Mouse (Mus musculus) hindbrain, embryonic 10.5 days (tissue): ENCODE results near the gene Serpina3b. TPM values are rescaled to one million over a fixed set of nuclear protein-coding genes. Genes with fewer than 3 reads are reported as not detected.
"Not testable (repeated sequence)": the region's sequence is repeated elsewhere in the genome, so short reads cannot be mapped to it uniquely, and the experiment has no call there.

Experiments
- DNase-seq: peaks from one replicate; pipeline ENCODE4 v3.0.0-alpha.2; 2017; ENCODE audit warnings: low spot score
- H3K27ac ChIP-seq: fragments of 300-500 bp; sonication (generic); 2 replicates; pipeline ENCODE4 v1.5.1; 2016; ENCODE audit warnings: mild to moderate bottlenecking, moderate library complexity
- H3K27me3 ChIP-seq: fragments of 300-500 bp; sonication (generic); 2 replicates; pipeline ENCODE4 v1.6.1; 2016; ENCODE audit warnings: mild to moderate bottlenecking; ENCODE audit not compliant: poor library complexity, insufficient read depth, severe bottlenecking
- H3K36me3 ChIP-seq: fragments of 300-500 bp; sonication (generic); 2 replicates; pipeline ENCODE4 v1.6.1; 2016; ENCODE audit warnings: mild to moderate bottlenecking, moderate library complexity
- H3K4me1 ChIP-seq: fragments of 300-500 bp; sonication (generic); replicated peaks from 2 replicates; pipeline ENCODE4 v1.6.1; 2016; ENCODE audit warnings: mild to moderate bottlenecking
- H3K4me3 ChIP-seq: fragments of 300-500 bp; sonication (generic); 2 replicates; pipeline ENCODE4 v1.5.1; 2016; ENCODE audit warnings: mild to moderate bottlenecking, moderate library complexity
- H3K9me3 ChIP-seq: fragments of 300-500 bp; sonication (generic); 2 replicates; pipeline ENCODE4 v1.6.1; 2016; ENCODE audit warnings: mild to moderate bottlenecking, moderate library complexity
- WGBS: fragments of 180-500 bp; shearing (Covaris S2); methylation state at CpG from one replicate; pipeline ENCODE4 v1.1.7; 2016; 5-methylcytosine and 5-hydroxymethylcytosine counted together
- polyA plus RNA-seq: library from polyadenylated mRNA; unstranded; fragments of >200 nt; fragmentation: Nextera tagmentation; extraction: Ambion mirVana; gene quantifications from 2 replicates; pipeline ENCODE4 v1.2.1, GENCODE M21; 2016

The Serpina3b gene
- not detected in 2 replicates for polyA plus RNA-seq

DNA sequence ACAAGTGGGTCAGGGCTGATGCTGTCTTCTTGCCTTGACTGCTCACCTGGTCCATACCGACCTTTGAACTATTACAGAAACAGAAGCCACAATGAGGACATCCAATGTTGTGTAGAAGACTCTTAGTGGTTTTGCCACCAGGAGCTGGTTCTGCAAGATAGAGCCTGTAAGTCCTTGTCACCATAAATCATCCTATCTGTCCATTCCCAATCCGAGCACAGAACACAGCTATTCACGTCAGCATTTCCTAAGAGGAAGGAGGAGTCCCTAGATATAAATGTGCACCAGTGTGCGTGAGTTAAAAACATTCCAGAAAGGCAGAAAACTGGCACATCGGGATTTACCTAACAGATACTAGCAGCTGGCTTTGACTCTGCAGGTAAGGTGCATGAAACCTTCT, at the start of gene Serpina3b:
Serpina3b (plus strand) TSS at position 301 of the 400 bp plus-strand sequence.
- no peak for DNase-seq
- H3K27ac ChIP-seq, result no peak within 1 kb of the TSS
- WGBS, result 90% methylated on average over 5 of the region's 5 CpGs
- H3K27me3 ChIP-seq, result no peaks in the 10 kb centered on the region
- no peaks in the 10 kb centered on the region; the same call in 1 of the 2 replicates for H3K4me1 ChIP-seq
- H3K36me3 ChIP-seq, result no peaks in the 10 kb centered on the region
- no peaks in the 10 kb centered on the region for H3K9me3 ChIP-seq
- no peak within 1 kb of the TSS for H3K4me3 ChIP-seq

DNA sequence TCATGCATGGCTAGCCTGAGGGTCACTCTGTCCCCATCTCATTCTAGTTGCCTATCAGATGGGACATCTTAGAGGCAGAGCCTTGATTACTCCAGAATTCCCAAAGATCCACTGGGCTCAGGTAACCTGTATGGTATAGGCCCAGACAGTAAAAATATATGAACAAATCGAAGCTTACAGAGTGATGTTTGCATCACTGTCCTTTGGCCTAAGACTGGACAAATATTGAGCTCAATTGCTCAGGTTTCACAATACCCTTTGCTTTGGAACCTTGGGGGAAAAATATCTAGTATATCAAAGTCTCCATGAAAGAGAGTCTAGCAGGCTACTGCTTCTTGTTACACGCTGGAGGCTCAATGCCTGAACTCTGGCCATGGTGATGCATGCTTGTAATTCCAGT, 37.7 kb upstream of the Serpina3b start:
- Histone ChIP-seq H3K4me3 (no peak overlapping the region), H3K36me3 (no peaks in the 10 kb centered on the region), H3K27ac (no peak overlapping the region), H3K27me3 (no peaks in the 10 kb centered on the region), H3K4me1 (no peaks in the 10 kb centered on the region), H3K9me3 (no peaks in the 10 kb centered on the region)
- DNase-seq, result no peak
- WGBS, result 80% methylated on average over 2 of the region's 2 CpGs

DNA sequence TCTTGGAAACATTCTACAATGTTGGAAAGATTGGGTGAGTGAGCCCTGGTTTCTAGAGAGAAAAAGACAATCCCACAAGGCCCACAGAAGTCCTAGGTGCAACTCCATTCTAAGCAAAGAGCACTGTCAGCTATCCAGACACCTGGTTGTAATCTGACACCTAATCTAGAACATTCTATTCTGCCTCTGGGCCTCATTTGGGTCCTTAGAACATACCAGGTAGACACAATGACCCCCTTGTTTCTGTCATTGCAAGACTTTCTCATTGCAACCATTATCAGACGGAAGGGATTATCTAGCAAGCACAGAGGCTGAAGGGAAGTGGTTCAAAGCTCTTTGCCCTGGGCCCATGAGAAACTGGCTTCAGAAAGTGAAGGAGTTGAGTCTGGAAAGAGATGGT, 36.5 kb upstream of the Serpina3b start:
- Histone ChIP-seq H3K27me3 (no peaks in the 10 kb centered on the region), H3K36me3 (no peaks in the 10 kb centered on the region), H3K4me3 (no peak overlapping the region), H3K27ac (no peak overlapping the region), H3K4me1 (no peaks in the 10 kb centered on the region), H3K9me3 (no peaks in the 10 kb centered on the region)
- DNase-seq, result no peak
- WGBS, result 81% methylated on average over 1 of the region's 1 CpGs

DNA sequence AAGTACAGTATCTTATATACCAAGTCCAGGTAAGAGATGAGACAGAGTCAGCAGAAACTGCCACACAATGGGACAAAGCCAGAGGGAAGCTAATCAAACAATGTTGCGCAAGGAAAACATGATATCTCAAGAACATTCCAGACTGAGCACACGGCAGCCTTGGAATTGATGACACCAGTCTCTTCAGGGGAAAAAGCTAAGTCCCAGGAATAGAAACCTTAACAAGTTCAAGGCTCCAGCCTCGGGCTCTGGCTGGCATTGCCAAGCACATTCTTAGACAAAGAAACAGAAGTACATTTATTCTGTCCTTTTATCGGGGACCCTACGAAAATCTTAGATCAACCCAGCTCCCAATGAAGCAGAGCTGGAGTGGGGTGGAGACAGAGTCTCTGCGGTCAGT, 27.0 kb upstream of the Serpina3b start, which contains the start of gene Serpina5:
Serpina5 (plus strand) TSS at position 346 of the 400 bp plus-strand sequence.
- Histone ChIP-seq H3K27ac (no peak within 1 kb of the TSS), H3K9me3 (no peaks in the 10 kb centered on the region), H3K27me3 (no peaks in the 10 kb centered on the region), H3K4me1 (no peaks in the 10 kb centered on the region), H3K4me3 (no peak within 1 kb of the TSS), H3K36me3 (no peaks in the 10 kb centered on the region)
- DNase-seq, result no peak
- WGBS, result 94% methylated on average over 6 of the region's 6 CpGs

DNA sequence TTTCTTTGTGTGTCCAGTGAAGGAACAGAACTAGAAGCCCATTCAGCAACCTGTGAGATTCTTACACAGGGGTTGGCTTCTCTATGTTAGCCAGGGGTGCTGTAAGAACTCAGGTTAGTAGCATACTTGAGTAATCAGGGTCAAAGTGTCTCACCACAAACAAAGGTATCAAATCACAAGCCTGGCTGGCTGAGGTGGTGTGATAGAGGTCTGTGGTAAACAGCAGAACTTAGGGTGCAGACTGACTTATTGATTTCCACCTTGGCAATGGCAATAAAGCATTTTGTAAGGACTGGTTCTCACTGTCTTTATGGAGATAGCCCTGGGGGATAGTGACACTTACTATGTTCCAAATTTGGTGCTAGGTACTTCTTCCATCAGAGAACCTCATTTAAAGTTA, 21.9 kb upstream of the Serpina3b start:
- no peak for DNase-seq
- no peaks in the 10 kb centered on the region for H3K27me3 ChIP-seq
- no peaks in the 10 kb centered on the region for H3K4me1 ChIP-seq
- H3K27ac ChIP-seq, result no peak overlapping the region
- no peak overlapping the region for H3K4me3 ChIP-seq
- no peaks in the 10 kb centered on the region for H3K9me3 ChIP-seq
- H3K36me3 ChIP-seq, result no peaks in the 10 kb centered on the region

DNA sequence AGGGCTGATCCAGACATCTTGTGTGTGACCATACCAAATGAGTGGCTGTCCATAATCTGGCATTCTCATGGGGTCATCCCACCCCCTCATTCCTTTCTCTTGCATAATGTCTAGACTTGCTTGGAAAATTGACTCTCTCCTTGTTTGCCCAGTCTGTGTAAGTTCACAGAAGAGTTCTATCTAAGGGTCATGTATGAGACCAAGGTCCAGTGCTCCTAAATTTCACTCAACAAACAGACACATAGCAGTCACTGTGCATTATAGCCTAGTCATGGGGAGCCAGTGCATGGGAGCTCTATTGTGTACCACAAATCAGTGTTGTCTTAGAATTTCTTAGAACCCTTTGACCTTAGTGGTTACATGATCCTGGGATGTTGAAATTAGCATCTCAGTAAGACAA, 20.9 kb upstream of the Serpina3b start:
- Histone ChIP-seq H3K4me3 (no peak overlapping the region), H3K27me3 (no peaks in the 10 kb centered on the region), H3K4me1 (no peaks in the 10 kb centered on the region), H3K36me3 (no peaks in the 10 kb centered on the region), H3K9me3 (no peaks in the 10 kb centered on the region), H3K27ac (no peak overlapping the region)
- DNase-seq, result no peak

DNA sequence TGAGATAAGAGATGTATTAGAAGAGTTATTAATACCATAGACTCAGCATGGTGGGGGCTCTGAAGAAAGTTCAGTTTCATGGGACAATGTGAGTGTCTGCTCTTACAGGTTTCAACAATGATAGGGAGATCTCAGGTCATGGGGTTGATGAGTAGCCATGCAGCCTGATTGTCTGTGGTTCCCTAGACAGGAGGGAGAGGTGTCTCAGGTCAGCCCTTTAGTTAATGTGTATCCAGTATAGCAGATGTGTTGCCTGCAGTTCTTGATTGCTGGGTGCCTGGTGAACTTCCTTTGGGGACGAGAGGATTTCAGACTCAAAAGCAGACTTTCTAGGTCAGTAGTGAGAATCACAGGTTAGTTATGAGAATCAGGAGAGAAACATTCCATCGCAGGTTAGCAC, 19.3 kb upstream of the Serpina3b start:
- no peaks in the 10 kb centered on the region for H3K36me3 ChIP-seq
- no peaks in the 10 kb centered on the region for H3K27me3 ChIP-seq
- 87% methylated on average over 2 of the region's 2 CpGs for WGBS
- no peak overlapping the region for H3K27ac ChIP-seq
- H3K4me1 ChIP-seq, result no peaks in the 10 kb centered on the region
- no peak for DNase-seq
- H3K4me3 ChIP-seq, result no peak overlapping the region
- H3K9me3 ChIP-seq, result no peaks in the 10 kb centered on the region

DNA sequence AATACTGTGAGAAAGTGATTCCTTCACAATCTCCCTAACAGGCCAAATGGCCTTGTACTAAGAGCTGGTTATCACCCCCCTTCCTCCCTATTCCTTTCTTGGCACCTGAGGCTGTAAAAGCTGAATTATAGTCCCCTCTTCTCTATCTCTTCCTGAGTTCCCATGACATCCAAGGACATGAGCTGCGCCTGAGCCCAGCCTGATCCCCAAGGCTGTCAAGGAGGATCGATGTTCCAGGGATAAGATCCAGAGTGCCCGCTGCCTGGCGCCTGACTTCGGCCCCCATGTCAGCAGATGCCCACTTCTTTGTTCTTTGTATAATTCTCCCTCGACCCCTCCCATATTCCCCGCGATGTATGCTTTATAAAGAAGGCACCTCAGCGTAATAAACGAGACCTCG, 15.5 kb upstream of the Serpina3b start, which contains the start of gene Serpina3a:
Serpina3a (plus strand) TSS at position 392 of the 400 bp plus-strand sequence.
- not testable (repeated sequence) for H3K4me3 ChIP-seq, H3K9me3 ChIP-seq, H3K36me3 ChIP-seq, H3K4me1 ChIP-seq, H3K27me3 ChIP-seq, DNase-seq, H3K27ac ChIP-seq
- 88% methylated on average over 11 of the region's 11 CpGs for WGBS

DNA sequence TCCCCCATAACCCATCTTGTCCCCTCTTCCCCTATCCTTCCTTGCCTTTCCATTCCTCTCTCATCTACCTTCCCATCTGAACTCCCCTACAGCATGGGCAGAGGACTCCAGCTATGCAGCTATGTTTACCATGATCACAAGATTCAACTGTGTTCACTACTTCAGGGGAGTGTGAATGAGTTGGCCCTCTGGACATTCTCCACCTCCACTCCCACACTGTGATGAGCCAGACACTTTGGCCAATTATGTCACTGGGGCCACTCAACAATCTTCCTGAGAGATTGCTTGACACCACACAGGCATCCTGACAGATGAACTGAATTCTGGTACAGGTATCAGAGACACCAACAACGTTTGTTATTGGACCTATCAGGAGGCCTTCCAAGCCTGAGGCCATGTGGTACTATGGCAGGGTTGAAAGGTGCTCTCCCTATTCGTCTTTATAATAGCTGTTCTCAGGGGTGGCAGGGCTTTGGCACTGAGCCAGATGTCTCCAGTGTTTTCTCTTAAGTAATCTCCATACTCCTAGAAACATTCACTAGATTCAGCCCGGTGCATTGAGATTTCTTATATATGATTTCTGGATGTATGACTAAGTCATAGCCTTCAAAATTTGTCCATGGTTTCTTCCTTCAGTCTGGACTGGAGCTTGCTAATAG, 12.7 kb upstream of the Serpina3b start:
- Histone ChIP-seq H3K36me3 (no peaks in the 10 kb centered on the region), H3K9me3 (no peaks in the 10 kb centered on the region), H3K27ac (no peak overlapping the region), H3K27me3 (no peaks in the 10 kb centered on the region), H3K4me3 (no peak overlapping the region), H3K4me1 (no peaks in the 10 kb centered on the region)
- WGBS, result 75% methylated on average over 3 of the region's 3 CpGs
- no peak for DNase-seq

DNA sequence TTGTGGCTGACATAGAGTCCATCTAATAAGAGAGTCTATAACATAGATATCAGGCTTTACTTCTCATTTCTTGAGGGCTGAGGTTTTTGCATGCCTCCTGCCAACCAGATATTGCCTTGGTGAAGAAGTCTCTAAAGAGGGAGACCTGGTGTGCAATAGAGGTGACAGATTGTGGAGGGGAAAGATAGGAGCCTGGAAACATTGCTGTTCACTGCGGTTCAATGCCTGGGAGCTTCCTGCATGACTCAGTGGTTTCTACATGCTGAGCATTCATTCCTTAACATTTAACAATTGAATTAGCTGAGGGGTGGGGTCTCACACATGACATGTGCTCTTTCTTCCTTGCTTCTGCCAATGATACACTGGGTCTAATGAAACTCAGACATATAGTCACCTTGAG, 4.7 kb upstream of the Serpina3b start:
- Histone ChIP-seq H3K27me3 (no peaks in the 10 kb centered on the region), H3K4me3 (no peak overlapping the region), H3K36me3 (no peaks in the 10 kb centered on the region), H3K9me3 (no peaks in the 10 kb centered on the region), H3K27ac (no peak overlapping the region), H3K4me1 (no peaks in the 10 kb centered on the region; the same call in 1 of the 2 replicates)
- DNase-seq, result no peak
- WGBS, result 84% methylated on average over 1 of the region's 1 CpGs

DNA sequence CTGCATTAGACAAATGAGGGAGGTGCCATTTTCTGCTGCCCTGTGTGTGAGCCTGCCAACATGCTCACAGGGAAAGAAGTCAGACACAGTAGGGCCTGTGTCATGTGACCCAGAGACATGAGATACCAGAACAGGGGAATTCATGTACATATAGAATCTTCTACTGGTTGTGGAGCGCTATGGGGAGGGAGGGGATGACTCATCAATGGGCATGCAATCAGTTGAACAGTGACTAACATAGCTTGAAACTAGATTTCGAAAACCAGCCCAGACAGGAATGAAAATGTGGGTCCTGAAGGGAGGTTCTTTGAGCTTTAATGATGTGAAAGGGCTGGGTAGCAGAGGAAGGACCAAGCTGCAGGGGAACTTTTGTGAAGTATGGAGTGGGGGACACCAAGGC, 3.8 kb upstream of the Serpina3b start:
- no peaks in the 10 kb centered on the region for H3K9me3 ChIP-seq
- H3K36me3 ChIP-seq, result no peaks in the 10 kb centered on the region
- no peak overlapping the region for H3K4me3 ChIP-seq
- 89% methylated on average over 2 of the region's 2 CpGs for WGBS
- DNase-seq, result no peak
- no peaks in the 10 kb centered on the region for H3K27me3 ChIP-seq
- no peaks in the 10 kb centered on the region; the same call in 1 of the 2 replicates for H3K4me1 ChIP-seq
- H3K27ac ChIP-seq, result no peak overlapping the region

DNA sequence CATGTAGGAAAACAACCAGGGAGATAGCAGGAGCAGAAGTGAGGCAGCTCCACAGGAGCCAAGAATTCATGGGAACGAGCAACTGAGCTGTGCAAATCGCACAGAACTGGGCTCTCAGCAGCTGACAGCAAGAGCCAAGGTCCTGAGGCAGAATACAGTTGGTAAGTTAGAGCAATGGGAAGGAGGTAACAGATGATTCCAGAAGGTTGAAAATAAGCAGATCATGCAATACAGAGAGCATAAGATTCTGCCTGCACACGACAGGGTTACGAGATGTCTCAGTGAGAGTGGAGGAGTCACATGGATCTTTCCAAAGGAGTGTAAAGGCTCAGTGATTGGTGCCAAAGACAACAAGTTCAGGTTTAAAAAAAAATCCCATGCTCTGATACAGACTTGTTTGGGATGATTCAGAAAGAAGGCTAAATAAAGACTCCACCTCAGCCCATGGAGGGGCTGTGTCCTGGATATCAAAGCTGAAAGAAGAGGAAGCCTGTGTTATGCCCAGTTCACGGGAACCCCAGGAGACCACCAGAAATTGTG, 2.7 kb upstream of the Serpina3b start:
- no peak for DNase-seq
- WGBS, result 91% methylated on average over 5 of the region's 5 CpGs
- H3K27ac ChIP-seq, result no peak overlapping the region
- no peaks in the 10 kb centered on the region for H3K9me3 ChIP-seq
- no peaks in the 10 kb centered on the region; the same call in 1 of the 2 replicates for H3K4me1 ChIP-seq
- H3K36me3 ChIP-seq, result no peaks in the 10 kb centered on the region
- no peak overlapping the region for H3K4me3 ChIP-seq
- H3K27me3 ChIP-seq, result no peaks in the 10 kb centered on the region

DNA sequence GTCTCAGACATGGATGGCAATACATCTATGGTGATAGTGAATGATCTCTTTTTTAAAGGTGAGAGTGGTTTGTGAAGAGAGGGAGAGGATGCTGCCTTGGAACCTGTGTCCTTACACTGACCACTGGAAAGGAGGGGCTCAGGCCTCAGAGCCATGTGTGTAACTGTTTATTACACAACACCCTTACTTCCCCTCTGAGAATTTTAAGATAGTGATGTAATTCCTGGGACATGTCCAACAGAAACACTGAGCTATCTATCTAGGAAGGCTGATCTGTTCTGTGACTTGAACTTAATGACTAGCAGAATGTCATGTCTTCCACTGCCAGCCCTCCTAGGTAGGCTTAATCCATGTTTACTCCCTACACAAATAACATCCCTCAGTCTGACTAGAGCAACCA, 3.2 kb downstream of the Serpina3b start:
- no peaks in the 10 kb centered on the region; the same call in 1 of the 2 replicates for H3K4me1 ChIP-seq
- no peak overlapping the region for H3K27ac ChIP-seq
- H3K4me3 ChIP-seq, result no peak overlapping the region
- DNase-seq, result no peak
- H3K9me3 ChIP-seq, result no peaks in the 10 kb centered on the region
- H3K36me3 ChIP-seq, result no peaks in the 10 kb centered on the region
- H3K27me3 ChIP-seq, result no peaks in the 10 kb centered on the region

DNA sequence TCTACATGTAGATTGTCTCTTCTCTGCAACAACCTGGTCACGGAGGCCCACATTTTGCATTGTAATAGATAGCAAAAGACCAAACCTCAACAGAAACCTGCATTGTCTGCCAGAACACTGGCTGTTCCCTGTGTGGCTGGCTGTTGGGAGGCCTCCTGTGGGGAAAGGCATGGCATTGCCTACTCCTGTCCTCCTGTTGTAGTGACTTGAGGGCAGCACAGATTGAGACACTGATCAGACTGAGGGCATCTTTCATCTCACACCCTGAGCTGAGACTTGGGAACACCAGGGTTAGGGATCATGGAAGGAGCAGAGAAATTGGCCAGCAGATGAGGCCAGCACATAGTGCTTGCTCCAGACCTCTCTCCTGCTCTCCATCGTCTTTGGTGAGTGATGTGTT, 10.4 kb downstream of the Serpina3b start:
- 81% methylated on average over 2 of the region's 2 CpGs for WGBS

More for the DNA sequence above, 10.4 kb downstream of the Serpina3b start:
- no peak for DNase-seq
- H3K36me3 ChIP-seq, result no peaks in the 10 kb centered on the region
- H3K9me3 ChIP-seq, result no peaks in the 10 kb centered on the region
- H3K27ac ChIP-seq, result no peak overlapping the region
- no peaks in the 10 kb centered on the region for H3K4me1 ChIP-seq
- no peak overlapping the region for H3K4me3 ChIP-seq
- no peaks in the 10 kb centered on the region for H3K27me3 ChIP-seq
